Mouse (Mus musculus): ENCODE measurements around the gene Ttc7. TPM values are rescaled to one million over a fixed set of nuclear protein-coding genes. Genes with fewer than 3 reads are reported as not detected.

The Ttc7 gene
- polyA plus RNA-seq, 1 experiment from 2014 or later: 3.6 TPM

GRCm38 (mm10) chr17:87397088-87397487 is 114.4 kb downstream of the Ttc7 start:
- H3K36me3 ChIP-seq: no peaks in the 10 kb centered on the region
- H3K9me3 ChIP-seq (replicated peaks): no peaks in the 10 kb centered on the region
- WGBS: 81% methylated on average over 11 of the region's 11 CpGs

GRCm38 (mm10) chr17:87402444-87402843 is 119.8 kb downstream of the Ttc7 start:
- no peaks in the 10 kb centered on the region for H3K9me3 ChIP-seq (replicated peaks)
- 92% methylated on average over 11 of the region's 11 CpGs for WGBS
- H3K27ac ChIP-seq: no peak overlapping the region

More at GRCm38 (mm10) chr17:87397088-87397487, 114.4 kb downstream of the Ttc7 start:
- peaks cover 7% of the 10 kb centered on the region for H3K4me1 ChIP-seq
- H3K27ac ChIP-seq: no peak overlapping the region
- H3K4me3 ChIP-seq: no peak overlapping the region
- no peaks in the 10 kb centered on the region for H3K27me3 ChIP-seq (ENCODE audit: low read depth, poor library complexity, severe bottlenecking)
- DNase-seq (ENCODE audit: low spot score): no peak

GRCm38 (mm10) chr17:87403462-87403861 is 120.8 kb downstream of the Ttc7 start:
- Histone ChIP-seq H3K4me3 (no peak overlapping the region), H3K36me3 (no peaks in the 10 kb centered on the region)
- 88% methylated on average over 4 of the region's 4 CpGs for WGBS

More at GRCm38 (mm10) chr17:87402444-87402843, 119.8 kb downstream of the Ttc7 start:
- no peak for DNase-seq (ENCODE audit: low spot score)
- Histone ChIP-seq H3K4me3 (no peak overlapping the region), H3K36me3 (no peaks in the 10 kb centered on the region), H3K4me1 (peaks cover 8% of the 10 kb centered on the region; the same call in 1 of the 2 replicates), H3K27me3 (ENCODE audit: low read depth, poor library complexity, severe bottlenecking) (no peaks in the 10 kb centered on the region)

GRCm38 (mm10) chr17:87405576-87405975 is 122.9 kb downstream of the Ttc7 start:
- no peaks in the 10 kb centered on the region for H3K36me3 ChIP-seq
- no peak overlapping the region for H3K27ac ChIP-seq
- H3K4me3 ChIP-seq: no peak overlapping the region
- H3K27me3 ChIP-seq (ENCODE audit: low read depth, poor library complexity, severe bottlenecking): no peaks in the 10 kb centered on the region
- DNase-seq (ENCODE audit: low spot score): no peak
- 0 out of 2 replicates have a peak, but pooled peaks cover 4% of the 10 kb centered on the region for H3K4me1 ChIP-seq
- H3K9me3 ChIP-seq (replicated peaks): no peaks in the 10 kb centered on the region
- 84% methylated on average over 11 of the region's 11 CpGs for WGBS

More at GRCm38 (mm10) chr17:87403462-87403861, 120.8 kb downstream of the Ttc7 start:
- no peaks in the 10 kb centered on the region for H3K27me3 ChIP-seq (ENCODE audit: low read depth, poor library complexity, severe bottlenecking)
- peaks cover 7% of the 10 kb centered on the region; the same call in 1 of the 2 replicates for H3K4me1 ChIP-seq
- no peak overlapping the region for H3K27ac ChIP-seq
- no peak for DNase-seq (ENCODE audit: low spot score)
- H3K9me3 ChIP-seq (replicated peaks): no peaks in the 10 kb centered on the region

- no peak for DNase-seq (ENCODE audit: low spot score)
- Histone ChIP-seq H3K4me3 (no peak overlapping the region), H3K4me1 (0 out of 2 replicates have a peak, but pooled peaks cover 4% of the 10 kb centered on the region), H3K36me3 (no peaks in the 10 kb centered on the region), H3K9me3 (replicated peaks) (no peaks in the 10 kb centered on the region), H3K27ac (no peak overlapping the region), H3K27me3 (ENCODE audit: low read depth, poor library complexity, severe bottlenecking) (no peaks in the 10 kb centered on the region)
- 74% methylated on average over 4 of the region's 4 CpGs for WGBS
Observed at GRCm38 (mm10) chr17:87406646-87407045, 124.0 kb downstream of the Ttc7 start.

GRCm38 (mm10) chr17:87418082-87418481 is 135.4 kb downstream of the Ttc7 start:
- DNase-seq (ENCODE audit: low spot score): no peak
- no peak overlapping the region for H3K27ac ChIP-seq
- no peaks in the 10 kb centered on the region for H3K27me3 ChIP-seq (ENCODE audit: low read depth, poor library complexity, severe bottlenecking)
- H3K36me3 ChIP-seq: no peaks in the 10 kb centered on the region
- WGBS: 73% methylated on average over 7 of the region's 7 CpGs
- no peak overlapping the region for H3K4me3 ChIP-seq
- no peaks in the 10 kb centered on the region for H3K9me3 ChIP-seq (replicated peaks)
- peaks cover 6% of the 10 kb centered on the region; the same call in 1 of the 2 replicates for H3K4me1 ChIP-seq

GRCm38 (mm10) chr17:87427511-87427910 is 144.8 kb downstream of the Ttc7 start, which contains the start of gene Stpg4:
Gene Stpg4 (minus strand): TSS chr17:87427741.
- H3K4me1 ChIP-seq: no peaks in the 10 kb centered on the region
- H3K4me3 ChIP-seq: no peak within 1 kb of the TSS
- DNase-seq (ENCODE audit: low spot score): no peak
- H3K36me3 ChIP-seq: peaks cover 51% of the 10 kb centered on the region
- WGBS: 62% methylated on average over 24 of the region's 24 CpGs
- no peak within 1 kb of the TSS for H3K27ac ChIP-seq
- H3K9me3 ChIP-seq (replicated peaks): no peaks in the 10 kb centered on the region
- H3K27me3 ChIP-seq (ENCODE audit: low read depth, poor library complexity, severe bottlenecking): no peaks in the 10 kb centered on the region

GRCm38 (mm10) chr17:87429431-87429830 is 146.7 kb downstream of the Ttc7 start:
- H3K9me3 ChIP-seq (replicated peaks): no peaks in the 10 kb centered on the region
- no peak overlapping the region for H3K27ac ChIP-seq
- peaks cover 70% of the 10 kb centered on the region for H3K36me3 ChIP-seq
- no peak overlapping the region for H3K4me3 ChIP-seq
- H3K4me1 ChIP-seq: no peaks in the 10 kb centered on the region
- H3K27me3 ChIP-seq (ENCODE audit: low read depth, poor library complexity, severe bottlenecking): no peaks in the 10 kb centered on the region
- WGBS: 87% methylated on average over 3 of the region's 3 CpGs
- DNase-seq (ENCODE audit: low spot score): no peak

Other genes starting within 250 kb of the Ttc7 start
- gene Socs5, start 175.2 kb upstream of the Ttc7 start, polyA plus RNA-seq (2016; fragmentation: Nextera tagmentation; extraction: Ambion mirVana): 9.3 and 9.5 TPM in 2 replicates
- gene Mcfd2, start 17.0 kb upstream of the Ttc7 start, polyA plus RNA-seq (2016; fragmentation: Nextera tagmentation; extraction: Ambion mirVana): 76.2 and 76.4 TPM in 2 replicates
- gene Stpg4, start 144.9 kb downstream of the Ttc7 start, polyA plus RNA-seq (2016; fragmentation: Nextera tagmentation; extraction: Ambion mirVana): not detected in 2 replicates
- gene Calm2, start 164.0 kb downstream of the Ttc7 start, polyA plus RNA-seq (2016; fragmentation: Nextera tagmentation; extraction: Ambion mirVana): 1,008 and 1,019 TPM in 2 replicates

Data from limb, embryonic 10.5 days (tissue).